Mouse (Mus musculus) brain, embryonic 14.5 days (tissue): ENCODE measurements at regions not wholly inside any gene's neighbourhood (a gene's known extent, or its start where the extent isn't known, plus 50 kb on each side); places are given as distances from the start of the nearest gene placed in this dataset.

Source experiments
- DNase-seq: peaks from one replicate; pipeline ENCODE4 v3.0.0-alpha.2; 2011; ENCODE audit warnings: low read depth
- CTCF ChIP-seq: fragments of 200-500 bp; IDR thresholded peaks from 2 replicates; pipeline ENCODE4 v1.5.1; 2012; ENCODE audit warnings: inconsistent platforms, mild to moderate bottlenecking, moderate library complexity, borderline replicate concordance; ENCODE audit not compliant: insufficient read depth, insufficient read length; ENCODE audit errors: extremely low read depth
- POLR2A ChIP-seq: fragments of 200-500 bp; IDR thresholded peaks from 2 replicates; pipeline ENCODE4 v1.6.1; 2012; ENCODE audit warnings: mild to moderate bottlenecking, inconsistent platforms, borderline replicate concordance; ENCODE audit not compliant: poor library complexity, insufficient read depth, insufficient read length, severe bottlenecking; ENCODE audit errors: extremely low read depth

DNA sequence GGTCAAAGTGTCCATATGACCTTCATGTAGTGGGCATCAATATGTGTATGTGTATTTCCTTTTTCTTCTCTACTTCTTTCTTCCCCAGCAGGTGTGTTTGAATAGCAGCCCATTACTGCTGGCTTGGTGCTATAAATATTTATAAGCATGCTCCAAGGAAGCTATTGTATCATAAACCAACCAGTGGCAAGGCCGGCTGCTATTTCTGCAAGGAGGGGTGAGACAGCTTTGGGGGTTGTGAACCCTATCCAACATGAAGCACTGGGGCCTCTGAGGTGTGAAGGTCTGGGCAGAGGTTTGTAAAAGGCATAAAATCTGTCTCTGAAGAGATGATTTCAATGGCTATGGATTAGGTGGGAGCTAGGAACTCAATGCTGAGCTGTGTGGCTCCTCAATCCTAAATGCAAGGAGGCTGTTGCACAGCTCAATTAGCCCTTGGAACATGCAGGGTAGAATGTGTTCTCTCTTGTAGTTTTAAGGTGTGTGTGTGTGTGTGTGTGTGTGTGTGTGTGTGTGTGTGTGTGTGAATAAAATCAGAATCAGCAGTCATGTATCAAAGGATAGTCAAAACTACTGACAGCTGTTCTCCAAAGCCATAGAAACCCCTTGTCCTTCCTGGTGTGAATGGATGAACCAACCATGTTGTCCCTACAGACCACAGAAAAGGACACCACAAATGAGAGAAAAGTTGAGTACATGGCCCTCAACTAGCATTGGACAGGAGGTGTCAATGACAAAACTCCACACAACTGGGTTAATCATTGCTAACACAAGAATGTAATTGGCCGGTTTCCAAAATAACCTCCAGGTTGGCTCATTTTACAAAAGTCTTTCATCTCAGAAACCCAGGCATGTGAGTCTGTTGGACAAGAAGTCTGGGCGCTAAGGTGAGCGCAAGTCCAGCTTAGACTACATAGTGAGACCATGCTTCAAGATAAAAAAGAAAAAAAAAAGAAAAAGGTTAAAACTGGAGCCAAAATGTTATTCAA lies 809.0 kb downstream of the Ntrk3 start:
- TF ChIP-seq CTCF, result no peak
- no peak for TF ChIP-seq POLR2A
- peak; percentile 78 for DNase-seq

DNA sequence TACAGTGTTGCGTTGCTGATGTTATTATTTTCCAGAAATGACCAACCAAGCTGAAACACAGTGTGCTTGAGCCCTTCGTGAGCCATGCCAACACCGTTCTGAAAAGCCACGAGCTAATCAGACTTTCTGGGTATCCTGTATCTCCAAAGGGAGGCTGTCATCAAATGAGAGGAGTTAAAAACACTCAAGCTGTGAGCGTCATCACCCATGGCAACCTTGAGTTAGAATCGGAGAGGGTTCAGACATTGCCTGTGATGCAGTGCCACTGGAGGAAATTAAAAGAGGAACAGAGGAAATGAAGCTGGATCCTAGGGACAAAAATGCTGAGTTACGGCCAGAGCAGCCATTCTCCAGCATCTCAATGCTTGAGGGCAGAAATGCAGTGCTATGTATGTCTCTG lies 838.6 kb downstream of the Ntrk3 start:
- DNase-seq, result peak; percentile 56

DNA sequence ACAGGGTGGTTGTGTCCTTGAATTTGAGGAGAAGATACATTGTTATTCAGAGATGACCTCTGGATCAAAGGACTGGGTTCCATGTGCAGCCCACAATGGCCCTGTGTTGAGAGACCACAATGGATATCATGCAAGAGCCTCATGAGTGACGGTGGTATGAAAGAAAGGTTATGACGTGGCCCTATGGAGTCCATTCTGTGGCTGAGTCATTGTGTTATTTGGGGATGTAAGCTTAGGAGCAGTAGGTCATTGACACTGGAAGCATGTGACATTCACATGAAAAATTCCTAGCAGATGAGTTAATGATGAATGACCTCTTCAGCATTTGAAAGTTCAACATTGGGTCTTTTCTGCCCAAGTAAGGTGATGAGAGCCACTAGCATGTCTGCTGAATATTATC lies 849.3 kb downstream of the Ntrk3 start:
- DNase-seq, result no peak
- TF ChIP-seq POLR2A (no peak), CTCF (no peak)

More for the DNA sequence above, 838.6 kb downstream of the Ntrk3 start:
- TF ChIP-seq POLR2A (no peak), CTCF (no peak)

DNA sequence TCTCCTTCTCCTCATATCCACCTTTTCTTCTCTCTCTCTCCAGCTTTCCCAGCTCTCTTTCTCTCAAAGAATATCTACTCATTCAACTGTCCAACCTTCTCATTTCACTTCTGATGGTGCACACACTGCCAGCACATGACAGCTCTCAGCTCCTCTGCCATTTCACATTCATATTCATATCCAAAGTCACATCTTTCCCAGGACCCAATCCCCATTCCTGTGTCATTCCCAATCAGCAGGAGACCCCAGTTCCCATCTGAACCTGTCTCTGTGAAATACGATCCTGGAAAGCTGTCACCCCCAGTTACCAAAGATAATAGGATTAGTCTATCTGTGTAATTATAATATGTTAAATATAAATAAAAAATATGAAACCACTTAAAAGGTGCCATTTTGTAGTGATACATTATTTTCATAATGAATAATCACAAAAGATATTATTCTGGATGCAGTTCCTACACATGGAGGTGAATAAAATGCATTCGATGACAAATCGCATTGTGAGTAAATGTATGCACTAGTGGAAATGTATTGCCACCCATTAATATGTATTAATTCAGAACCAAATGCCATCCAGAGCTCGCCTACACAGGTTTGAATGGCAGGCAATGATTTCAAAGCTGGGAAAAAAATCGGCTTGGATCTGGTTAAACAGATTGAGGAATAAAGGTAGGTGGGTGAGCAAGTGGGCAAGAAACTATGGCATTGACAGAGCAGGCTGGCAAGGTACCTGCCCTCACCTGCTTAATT lies 855.0 kb downstream of the Ntrk3 start:
- DNase-seq, result peak; percentile 53
- TF ChIP-seq CTCF, result no peak
- TF ChIP-seq POLR2A, result no peak

DNA sequence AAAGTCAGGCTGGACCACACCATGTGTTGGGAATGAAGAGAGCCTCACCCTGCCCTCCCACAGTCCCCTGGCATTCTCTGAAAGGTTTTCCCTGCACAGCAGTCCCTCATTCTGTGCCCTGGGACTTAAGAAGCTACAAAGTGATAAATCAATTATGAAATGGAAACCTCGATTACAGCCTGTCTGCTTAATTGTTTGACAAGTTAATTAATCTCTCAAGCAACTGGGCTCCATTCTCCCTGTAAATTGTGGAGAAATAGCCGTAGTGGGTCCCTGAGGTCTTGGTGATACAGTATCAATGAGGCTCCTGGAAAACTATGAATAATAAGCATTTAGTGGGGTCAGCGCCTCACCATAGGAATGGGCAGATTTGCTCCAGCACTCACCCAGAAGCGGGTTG lies 870.3 kb downstream of the Ntrk3 start:
- TF ChIP-seq CTCF, result no peak
- no peak for TF ChIP-seq POLR2A
- DNase-seq, result peak; percentile 68

DNA sequence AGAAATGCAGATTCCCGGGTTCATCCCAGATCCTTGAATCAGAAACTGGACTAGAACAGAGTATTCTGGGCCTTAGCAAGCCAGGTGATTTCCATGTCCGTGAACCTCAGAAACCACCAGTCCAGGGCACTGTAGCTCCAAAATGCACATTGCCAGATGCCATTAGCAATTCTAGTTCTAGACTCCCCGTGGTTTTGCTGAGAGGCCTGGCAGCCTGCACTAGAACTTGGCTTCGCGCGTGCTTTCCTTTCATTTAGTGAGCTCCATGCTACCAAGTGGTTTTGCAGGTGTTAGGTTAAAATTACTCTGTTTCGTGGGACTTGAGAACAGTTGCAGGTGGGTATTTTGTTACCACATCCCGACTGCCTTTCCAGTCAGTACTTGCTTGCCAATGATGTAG lies 876.0 kb downstream of the Ntrk3 start:
- peak; percentile 10 for DNase-seq

DNA sequence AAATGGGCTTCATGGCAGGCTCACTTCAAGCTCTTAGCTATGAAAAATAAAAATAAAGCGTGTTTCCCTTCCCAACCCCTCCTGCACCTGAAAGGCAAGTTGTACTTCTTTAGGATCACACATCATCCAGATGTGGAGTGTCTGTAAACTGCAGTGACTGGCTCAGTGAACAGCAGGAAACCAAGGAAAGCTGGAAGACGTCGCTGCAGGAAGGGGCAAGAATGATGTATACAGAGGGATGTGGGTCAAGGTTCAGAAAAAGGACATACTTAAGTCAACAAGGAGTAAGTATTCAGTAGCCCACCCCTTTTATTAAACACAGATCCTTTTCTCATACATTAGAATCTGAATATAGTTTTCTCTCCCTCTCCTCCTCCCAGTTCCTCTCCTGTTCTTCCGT lies 879.4 kb downstream of the Ntrk3 start:
- no peak for TF ChIP-seq POLR2A
- TF ChIP-seq CTCF, result no peak
- peak; percentile 10 for DNase-seq

More for the DNA sequence above, 876.0 kb downstream of the Ntrk3 start:
- TF ChIP-seq CTCF (no peak), POLR2A (no peak)

DNA sequence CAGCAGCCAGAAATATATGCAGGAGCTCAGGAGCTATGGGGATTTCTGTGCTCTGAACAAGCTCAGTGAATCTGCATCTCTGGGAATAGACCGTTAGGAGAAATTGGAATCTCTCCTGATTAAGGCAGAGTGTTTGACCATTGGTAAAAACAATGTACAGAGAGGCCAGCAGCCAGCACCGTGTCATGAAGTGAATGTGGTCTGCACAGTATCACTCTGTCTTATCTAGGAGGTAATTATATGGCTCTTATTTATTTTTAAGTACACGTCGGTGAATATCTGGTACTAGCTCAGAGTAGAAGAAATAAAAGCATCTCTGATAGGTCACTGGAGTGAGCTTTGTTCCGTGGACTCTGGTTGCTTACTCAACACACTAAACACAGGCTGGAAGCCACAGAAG lies 879.8 kb downstream of the Ntrk3 start:
- DNase-seq, result no peak
- no peak for TF ChIP-seq POLR2A
- TF ChIP-seq CTCF, result no peak

DNA sequence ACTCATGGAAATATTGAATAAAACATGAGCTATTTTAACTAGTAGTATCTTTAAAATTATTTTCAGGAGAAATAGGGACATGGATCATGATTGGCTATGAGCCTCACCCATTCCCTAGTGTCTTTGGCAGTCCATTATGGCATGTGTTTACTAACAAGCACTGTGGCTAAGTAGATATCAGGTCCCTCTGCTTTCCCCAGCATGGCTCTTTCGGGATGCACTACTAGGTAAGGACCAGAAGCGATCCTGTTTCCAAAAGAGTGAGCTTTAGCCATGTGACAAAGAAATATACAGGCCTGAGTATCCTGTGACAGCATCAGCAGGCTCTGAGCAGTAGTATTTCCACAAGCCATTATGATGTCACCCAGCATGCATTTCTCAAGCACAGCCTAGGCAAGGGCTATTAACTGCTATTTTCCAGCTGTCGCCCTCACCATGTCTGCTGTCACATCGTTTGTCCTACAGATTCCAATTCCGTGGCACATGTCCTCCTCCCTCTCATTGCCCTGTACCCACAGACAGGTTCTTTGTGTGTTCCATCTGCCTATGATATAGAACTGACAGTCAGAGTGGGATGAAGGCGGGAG lies 882.1 kb downstream of the Ntrk3 start:
- peak; percentile 77 for DNase-seq
- TF ChIP-seq POLR2A, result no peak

DNA sequence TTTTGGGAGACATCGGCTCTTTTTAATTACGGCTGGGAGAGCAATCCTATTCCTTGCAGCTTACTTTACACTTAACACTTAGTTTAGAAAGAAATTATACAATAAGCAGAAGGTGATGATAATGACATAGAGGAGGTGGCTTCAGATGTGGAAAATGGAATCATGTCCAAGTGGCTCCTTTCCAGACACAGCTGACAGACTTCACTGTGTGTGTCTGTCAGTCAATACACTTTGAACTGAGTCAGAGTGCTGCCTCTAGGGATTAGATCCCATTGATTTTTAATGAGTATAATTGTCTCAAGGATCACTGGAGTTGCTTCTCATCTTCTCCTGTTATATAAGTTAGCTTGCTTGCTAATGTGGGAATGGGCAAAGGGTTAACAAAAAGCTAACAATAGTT lies 882.7 kb downstream of the Ntrk3 start:
- DNase-seq, result peak; percentile 84
- TF ChIP-seq CTCF (no peak), POLR2A (no peak)

DNA sequence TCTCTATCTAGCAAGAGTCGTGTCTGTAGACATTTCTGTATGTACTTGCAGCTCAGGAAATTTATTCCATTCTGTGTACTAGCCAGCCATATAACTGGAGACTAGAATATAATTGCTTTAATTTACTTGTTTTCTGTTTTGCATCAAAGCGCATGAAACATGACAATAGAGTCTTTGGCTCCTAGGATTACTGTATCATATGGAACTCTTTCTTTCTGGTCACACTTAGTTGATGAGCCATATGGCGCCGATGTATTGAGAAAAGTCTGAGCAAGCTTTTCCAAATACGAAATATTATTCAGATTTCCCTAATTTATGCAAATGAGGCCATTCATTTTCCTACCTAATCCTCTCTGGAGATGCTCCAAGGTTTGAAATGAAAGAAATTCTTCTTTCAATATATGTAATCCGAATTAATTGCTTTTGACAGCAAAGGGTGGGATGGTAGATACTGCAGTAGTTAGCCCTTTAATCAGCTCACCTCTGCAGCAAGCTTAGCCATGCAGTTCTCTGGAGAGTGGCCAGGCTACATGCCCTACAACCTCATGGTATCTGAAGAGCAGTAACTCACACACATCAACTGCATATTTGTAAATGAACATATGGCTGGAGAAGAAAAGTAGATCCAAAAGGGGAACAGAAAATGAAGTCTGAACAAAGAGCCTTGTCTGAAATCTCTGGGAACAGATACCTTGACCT lies 913.4 kb downstream of the Ntrk3 start:
- TF ChIP-seq CTCF (no peak), POLR2A (no peak)
- peak; percentile 88 for DNase-seq

DNA sequence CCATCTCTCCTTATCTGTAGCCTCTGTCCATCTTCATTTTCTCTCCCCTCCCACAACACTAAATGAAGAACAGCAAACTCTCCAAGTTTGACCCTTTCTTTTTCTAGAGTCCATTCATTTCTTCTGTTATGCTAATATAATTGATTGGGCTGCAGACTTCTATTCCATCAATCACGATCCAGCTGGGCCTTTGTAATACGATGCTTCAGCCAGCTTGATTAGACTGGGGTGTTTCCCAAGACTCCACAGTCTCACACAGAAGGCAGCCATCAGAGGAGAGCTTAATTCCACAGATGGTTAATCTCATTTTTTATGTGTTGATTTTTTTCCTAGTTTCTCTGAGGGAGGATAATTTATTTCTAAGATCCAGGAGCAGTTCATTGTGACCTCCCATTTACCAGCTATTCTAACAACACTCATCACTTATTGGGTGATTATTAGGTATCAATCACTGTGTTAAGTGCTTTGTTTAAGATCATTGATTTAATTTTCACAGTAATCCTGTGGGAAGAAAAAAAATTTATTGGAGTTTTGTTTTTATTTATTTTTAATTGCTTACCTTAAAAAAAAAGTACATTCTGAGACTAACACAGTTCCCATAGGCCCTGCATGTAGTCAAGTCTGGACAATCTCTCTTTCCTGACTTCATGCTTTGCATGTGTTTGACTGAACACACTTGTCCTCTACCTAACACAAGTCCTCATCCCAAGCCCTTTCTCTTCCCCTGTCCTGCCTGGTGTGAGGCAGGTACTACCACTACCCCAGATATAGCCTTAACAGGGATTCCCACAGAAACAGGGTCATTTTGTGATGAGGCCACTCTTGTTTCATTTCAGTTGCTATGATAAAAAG lies 925.5 kb downstream of the Ntrk3 start:
- DNase-seq, result peak; percentile 91

DNA sequence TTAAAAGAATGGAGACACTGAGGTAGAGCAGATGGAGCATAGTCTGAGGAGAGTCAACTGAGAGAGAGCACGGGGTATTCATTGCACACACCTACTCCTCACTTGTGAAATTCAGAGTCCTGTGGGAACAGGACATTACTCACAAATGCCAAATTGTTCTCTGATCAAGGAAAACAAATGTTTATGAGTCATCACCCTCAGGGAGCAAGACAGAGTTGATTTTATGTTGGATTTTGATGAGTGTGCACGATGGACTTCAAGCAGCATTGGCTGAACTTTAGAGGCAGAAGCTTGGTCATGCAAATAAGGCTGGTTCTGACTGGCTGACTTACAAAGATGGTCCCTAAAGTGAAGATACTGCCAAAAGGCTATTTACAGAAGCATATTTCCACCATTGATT lies 951.0 kb downstream of the Ntrk3 start:
- TF ChIP-seq POLR2A, result no peak
- no peak for TF ChIP-seq CTCF

More for the DNA sequence above, 925.5 kb downstream of the Ntrk3 start:
- no peak for TF ChIP-seq CTCF
- no peak for TF ChIP-seq POLR2A

More for the DNA sequence above, 951.0 kb downstream of the Ntrk3 start:
- DNase-seq, result no peak
